Mouse (Mus musculus) large intestine, adult 2 months (tissue): ENCODE measurements around the gene Hoxc13. TPM values are rescaled to one million over a fixed set of nuclear protein-coding genes. Genes with fewer than 3 reads are reported as not detected.
A peak's percentile ranks its signal among the peaks of the same experiment; 100 is the strongest.

Experiments
- DNase-seq: peaks from one replicate; pipeline ENCODE4 v3.0.0-alpha.2; 2012; ENCODE audit warnings: low read depth, low spot score
- WGBS: fragments of 180-500 bp; shearing (Covaris S2); methylation state at CpG from one replicate; pipeline ENCODE4 v1.1.7; 2018; 5-methylcytosine and 5-hydroxymethylcytosine counted together
- polyA plus RNA-seq: library from polyadenylated mRNA; depleted of rRNA; stranded (reverse); fragments of >200 nt; gene quantifications from 2 replicates; pipeline ENCODE4 v1.2.3, GENCODE M21; 2012

Hoxc13 gene
- polyA plus RNA-seq, 1 experiment: not detected

DNA sequence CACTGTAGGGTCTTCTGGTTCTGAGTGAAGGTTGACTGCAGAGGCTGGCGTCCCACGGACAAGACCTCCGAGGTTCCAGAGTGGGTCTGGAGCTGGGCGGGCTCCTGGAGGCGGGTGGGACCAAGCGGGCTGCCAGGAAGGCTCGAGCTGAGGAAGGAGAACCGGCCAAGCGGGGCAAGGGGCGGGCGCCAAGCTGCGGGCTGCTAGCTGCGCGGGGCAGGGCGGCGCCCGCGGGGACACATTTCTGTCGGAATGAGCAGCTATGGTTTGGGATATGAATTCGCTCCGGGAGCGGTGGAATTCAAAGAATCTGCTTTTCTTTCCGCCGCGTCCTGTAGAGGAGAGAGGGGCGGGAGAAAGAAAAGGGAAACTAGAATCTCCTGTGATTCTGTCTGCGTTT lies 14.0 kb downstream of the Hoxc13 start:
- DNase-seq: no peak
- WGBS: 3% methylated on average over 27 of the region's 27 CpGs

GRCm38 (mm10) chr15:102936279-102936972 lies 15.5 kb downstream of the Hoxc13 start, which contains the start of gene Hoxc12:
TSS of gene Hoxc12 (plus strand) at chr15:102936757.
- DNase-seq: no peak
- 2% methylated on average over 31 of the region's 31 CpGs for WGBS

DNA sequence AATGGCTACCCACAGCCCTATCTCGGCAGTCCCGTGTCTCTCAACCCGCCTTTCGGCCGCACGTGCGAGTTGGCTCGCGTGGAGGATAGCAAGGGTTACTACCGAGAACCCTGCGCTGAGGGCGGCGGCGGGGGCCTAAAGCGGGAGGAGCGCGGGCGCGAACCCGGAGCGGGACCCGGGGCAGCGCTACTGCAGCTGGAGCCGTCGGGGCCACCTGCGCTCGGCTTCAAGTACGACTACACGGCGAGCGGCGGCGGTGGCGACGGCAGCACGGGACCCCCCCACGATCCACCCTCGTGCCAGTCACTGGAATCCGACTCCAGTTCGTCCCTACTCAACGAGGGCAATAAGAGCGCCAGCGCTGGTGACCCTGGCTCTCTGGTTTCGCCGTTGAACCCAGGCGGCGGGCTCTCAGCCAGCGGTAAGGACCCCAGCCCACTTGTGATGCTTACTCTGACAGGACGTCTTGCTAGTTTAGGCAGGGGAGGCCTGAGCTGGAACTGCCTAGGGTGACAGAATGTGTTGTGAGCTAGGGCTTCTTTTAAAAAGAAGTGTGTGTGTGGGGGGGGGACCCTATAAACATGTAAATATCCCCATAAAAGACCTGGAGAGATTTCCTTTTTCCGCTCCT lies 16.2 kb downstream of the Hoxc13 start:
- DNase-seq: no peak
- WGBS: 3% methylated on average over 50 of the region's 50 CpGs

- 5% methylated on average over 34 of the region's 34 CpGs for WGBS
- no peak for DNase-seq
Measured at GRCm38 (mm10) chr15:102939256-102940155, 18.6 kb downstream of the Hoxc13 start.

- 3% methylated on average over 52 of the region's 53 CpGs for WGBS
Measured at GRCm38 (mm10) chr15:102942739-102943467, 22.0 kb downstream of the Hoxc13 start.

GRCm38 (mm10) chr15:102943468-102943813 lies 22.5 kb downstream of the Hoxc13 start:
- WGBS: 11% methylated on average over 5 of the region's 5 CpGs

More at GRCm38 (mm10) chr15:102942739-102943467, 22.0 kb downstream of the Hoxc13 start:
- DNase-seq: no peak

GRCm38 (mm10) chr15:102945185-102946077 lies 24.5 kb downstream of the Hoxc13 start:
- no peak for DNase-seq

More at GRCm38 (mm10) chr15:102943468-102943813, 22.5 kb downstream of the Hoxc13 start:
- no peak for DNase-seq

DNA sequence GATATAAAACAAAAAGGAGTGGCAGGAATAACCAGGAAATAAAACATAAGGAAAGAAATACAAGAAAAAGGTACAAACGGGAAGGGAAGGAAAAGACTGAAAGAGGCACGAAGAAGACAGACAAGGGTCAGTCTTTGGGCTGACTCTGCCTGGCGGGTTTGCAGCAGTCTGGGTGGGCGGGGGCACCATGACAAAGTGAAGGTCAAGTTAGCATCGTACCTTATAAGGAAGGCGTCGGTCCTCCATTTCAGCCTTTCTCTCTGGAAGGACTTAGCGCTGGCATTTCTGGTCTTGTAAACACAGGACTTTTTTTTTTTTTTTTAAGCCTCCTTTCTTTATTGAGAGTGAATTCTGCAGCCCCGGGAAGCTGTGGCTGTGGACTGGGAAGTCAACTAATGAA lies 26.4 kb downstream of the Hoxc13 start:
- WGBS: 6% methylated on average over 9 of the region's 9 CpGs
- DNase-seq: no peak

More at GRCm38 (mm10) chr15:102945185-102946077, 24.5 kb downstream of the Hoxc13 start:
- 19% methylated on average over 22 of the region's 22 CpGs for WGBS

DNA sequence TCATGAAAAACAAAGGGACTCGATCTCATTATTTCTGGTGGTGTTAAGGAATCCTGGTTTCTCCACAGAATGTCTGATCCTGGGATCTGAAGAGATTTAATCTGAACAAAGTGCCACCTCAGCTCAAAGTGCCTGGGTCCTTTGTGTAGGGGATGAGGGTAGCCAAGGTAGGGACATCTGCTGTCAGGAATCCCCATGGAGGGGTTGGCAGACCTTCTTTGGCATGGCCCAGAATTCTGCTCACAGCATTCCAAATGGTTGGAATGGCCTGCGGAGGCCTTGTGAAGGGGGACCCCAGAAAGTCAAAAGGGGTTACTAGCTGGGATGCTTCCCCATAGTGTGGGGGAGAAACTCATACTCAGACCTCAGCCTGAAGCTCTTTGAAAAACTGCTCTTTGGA lies 27.9 kb downstream of the Hoxc13 start:
- 27% methylated on average over 2 of the region's 2 CpGs for WGBS
- DNase-seq: no peak

- no peak for DNase-seq
- 4% methylated on average over 20 of the region's 20 CpGs for WGBS
Measured at GRCm38 (mm10) chr15:102949696-102950095, 28.8 kb downstream of the Hoxc13 start.

DNA sequence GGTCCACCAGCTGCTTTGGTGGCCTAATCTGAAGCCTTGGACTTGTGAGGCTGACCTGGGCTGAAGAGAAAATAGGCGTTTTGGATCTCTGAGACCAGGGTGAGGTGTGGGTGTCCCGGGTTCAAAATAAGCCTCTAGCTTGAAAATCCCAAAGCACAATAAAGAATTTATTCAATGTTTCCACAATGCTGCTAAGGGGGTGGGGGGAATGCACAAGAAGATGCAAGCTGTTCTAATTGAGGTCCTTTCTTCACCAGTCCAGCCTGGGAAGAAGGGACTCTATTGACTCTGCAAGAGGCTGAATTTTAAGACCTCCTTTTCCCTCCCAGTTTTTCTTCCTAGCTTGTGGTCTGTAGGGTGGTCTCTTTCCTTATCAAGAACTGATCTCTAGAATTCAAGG lies 30.0 kb downstream of the Hoxc13 start:
- WGBS: 16% methylated on average over 2 of the region's 2 CpGs
- no peak for DNase-seq

DNA sequence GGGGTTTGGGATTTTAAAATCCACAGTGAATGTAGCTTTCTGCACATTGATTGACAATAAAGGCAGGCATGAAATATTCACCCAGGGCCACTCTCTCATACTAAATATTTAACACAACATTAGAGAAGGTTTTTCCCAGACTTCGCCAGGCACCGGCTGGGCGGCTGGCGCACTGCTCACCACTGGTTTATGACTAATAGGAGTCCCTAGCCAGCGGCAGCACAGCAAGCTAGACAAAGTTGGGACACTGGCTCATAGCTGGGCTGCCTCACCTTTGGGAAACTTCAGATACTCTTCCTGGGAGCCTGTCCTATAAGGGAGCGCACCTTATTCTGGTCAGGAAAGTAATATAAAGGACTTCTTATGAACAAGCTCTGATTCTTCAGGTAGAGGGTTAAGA lies 32.7 kb downstream of the Hoxc13 start:
- WGBS: 18% methylated on average over 6 of the region's 6 CpGs
- no peak for DNase-seq

DNA sequence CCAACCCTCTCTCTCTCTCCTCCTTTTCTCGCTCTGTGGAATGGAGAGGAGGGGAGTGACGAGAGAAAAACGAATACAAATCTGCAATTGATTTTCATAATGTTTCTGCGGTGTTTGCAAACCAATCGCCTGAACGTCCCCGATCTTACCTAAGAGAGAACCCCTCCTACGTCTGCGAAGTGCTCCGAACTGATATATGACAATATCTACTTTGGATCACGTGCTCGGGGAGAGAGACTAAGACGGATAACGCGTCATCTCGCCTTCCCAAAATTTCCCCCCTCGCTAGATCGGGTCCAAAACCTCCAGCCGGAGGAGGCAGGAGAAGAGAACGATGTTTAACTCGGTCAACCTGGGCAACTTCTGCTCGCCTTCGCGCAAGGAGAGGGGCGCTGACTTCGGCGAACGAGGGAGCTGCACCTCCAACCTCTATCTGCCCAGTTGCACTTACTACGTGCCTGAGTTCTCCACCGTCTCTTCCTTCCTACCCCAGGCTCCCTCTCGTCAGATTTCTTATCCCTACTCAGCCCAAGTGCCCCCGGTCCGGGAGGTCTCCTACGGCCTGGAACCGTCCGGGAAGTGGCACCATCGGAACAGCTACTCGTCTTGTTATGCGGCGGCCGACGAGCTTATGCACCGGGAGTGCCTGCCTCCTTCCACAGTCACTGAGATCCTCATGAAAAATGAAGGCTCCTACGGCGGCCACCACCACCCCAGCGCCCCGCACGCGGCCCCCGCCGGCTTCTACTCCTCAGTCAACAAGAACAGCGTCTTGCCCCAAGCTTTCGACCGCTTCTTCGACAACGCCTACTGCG lies 33.5 kb downstream of the Hoxc13 start, which contains the start of gene Hoxc11:
Gene Hoxc11, plus strand, starts transcription at position 236 of the 815 bp plus-strand sequence.
- WGBS: 3% methylated on average over 57 of the region's 57 CpGs
- DNase-seq: no peak

- DNase-seq: no peak
- 2% methylated on average over 28 of the region's 28 CpGs for WGBS
Measured at GRCm38 (mm10) chr15:102955007-102955382, 34.1 kb downstream of the Hoxc13 start.

GRCm38 (mm10) chr15:102955833-102956640 lies 35.1 kb downstream of the Hoxc13 start:
- DNase-seq: no peak
- WGBS: 7% methylated on average over 40 of the region's 40 CpGs

DNA sequence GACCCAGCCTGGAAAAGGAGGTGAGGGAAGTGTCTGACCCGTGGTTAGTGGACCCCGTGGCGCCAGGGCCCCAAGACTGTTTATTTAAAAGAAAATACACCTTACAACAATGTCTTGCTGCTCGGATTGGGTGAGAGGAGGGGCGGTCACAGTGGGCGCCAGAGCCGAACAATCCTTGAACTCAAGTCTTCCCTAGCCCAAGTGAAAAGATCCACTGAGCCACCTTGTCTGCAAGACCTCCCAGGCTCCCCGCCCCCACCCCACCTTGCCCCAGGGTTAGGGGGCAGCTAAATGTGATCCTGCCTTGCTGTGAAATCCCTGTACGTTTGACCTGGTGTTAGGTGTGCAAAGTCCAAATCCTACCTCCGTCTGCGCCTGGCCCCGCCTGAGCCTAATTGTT lies 36.0 kb downstream of the Hoxc13 start:
- DNase-seq: no peak
- 6% methylated on average over 12 of the region's 12 CpGs for WGBS

- 6% methylated on average over 13 of the region's 13 CpGs for WGBS
- DNase-seq: peak; percentile 19
Measured at GRCm38 (mm10) chr15:102959663-102960191, 38.8 kb downstream of the Hoxc13 start.
